Mouse (Mus musculus) gastrocnemius, postnatal 25 days (tissue): ENCODE data around the gene Maats1. TPM values are rescaled to one million over a fixed set of nuclear protein-coding genes. Genes with fewer than 3 reads are reported as not detected.

Experiments used
- DNase-seq: peaks from one replicate; pipeline ENCODE4 v3.0.0; 2022
- total RNA-seq, 2 experiments: library from RNA; stranded (reverse); gene quantifications; 1 replicate in 1 of 2; 2 replicates in 1 of 2; pipeline ENCODE4 v1.2.3; 2021

Maats1 gene
- total RNA-seq, 2 experiments from 2014 or later, result not detected

DNA sequence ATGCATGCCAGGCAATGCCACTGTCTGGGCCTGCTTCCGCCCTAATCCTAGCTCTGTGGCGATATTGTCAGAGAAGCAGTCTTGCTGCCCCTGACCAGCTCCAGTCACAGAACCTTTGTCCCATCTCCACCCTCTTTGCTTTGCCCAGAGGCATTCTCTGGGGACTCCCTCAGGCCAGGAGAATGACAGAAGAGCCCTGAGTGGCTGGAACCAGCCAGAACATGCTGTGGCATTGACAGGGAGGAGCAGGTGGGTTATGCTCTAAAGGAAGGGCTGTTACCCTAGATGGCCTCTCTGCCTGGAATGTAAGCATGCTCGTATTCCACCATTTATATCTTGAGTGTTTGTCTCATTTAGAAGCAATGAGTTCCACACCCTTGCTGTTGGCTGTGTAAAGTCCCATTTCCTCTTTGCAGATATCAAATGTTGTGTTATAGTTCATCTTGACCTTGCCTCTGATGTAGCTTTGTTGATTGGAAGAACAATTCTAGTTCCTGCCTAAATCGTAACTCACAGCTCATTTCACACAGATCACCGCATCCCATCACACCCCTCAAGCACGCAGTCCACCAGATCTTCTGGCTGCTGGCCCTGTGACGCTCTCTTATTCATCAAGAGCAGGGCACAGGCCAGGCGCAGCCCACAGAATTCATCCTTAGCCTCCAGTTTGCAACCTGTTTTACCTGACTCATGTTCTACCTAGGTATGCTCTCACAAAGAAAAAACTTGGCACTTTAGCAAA is 28.9 kb upstream of the Maats1 start:
- DNase-seq, result peak; percentile 76

DNA sequence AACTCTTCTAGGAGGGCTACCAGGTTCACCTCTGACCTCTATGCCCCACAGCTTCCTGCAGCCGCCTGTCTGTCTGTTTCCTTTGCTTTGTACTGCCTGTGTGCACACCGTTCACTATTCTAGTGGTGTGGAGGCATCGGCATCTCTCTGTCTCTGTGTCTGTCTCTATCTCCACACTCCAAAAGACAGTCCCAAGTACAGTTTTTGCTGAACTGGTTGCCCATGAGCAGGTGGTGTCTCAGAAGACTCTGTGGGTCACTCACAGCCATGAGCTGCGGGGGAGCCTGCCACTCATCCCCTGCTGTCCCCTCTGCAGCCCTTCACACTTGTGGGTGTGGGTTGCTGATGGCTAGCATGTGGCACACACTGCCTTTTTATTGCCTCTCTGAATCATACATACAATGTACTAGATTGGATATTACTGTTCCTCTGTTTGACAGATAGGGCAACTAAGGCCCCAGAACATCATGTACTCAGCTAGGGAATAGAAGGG is 28.1 kb upstream of the Maats1 start:
- no peak for DNase-seq

DNA sequence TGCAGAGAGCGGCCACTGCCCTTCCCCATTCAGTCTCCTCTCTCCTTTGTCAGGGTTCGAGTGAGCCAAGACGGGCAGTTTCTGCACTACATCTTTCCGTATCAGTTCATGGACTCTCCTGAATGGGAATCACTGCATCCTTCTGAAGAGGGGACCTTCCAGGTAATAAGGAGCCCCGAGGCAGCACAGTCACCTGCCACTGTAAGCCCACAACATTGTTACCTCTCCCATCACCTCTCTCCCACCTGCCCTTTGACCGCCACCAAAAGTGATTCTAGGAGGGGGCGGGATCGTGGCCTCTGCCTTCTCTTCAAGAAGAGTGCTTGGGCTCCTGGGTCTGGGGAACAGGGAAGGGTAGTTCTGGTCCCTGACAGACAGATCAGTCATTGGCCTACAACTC is 27.5 kb upstream of the Maats1 start:
- DNase-seq, result peak; percentile 21

DNA sequence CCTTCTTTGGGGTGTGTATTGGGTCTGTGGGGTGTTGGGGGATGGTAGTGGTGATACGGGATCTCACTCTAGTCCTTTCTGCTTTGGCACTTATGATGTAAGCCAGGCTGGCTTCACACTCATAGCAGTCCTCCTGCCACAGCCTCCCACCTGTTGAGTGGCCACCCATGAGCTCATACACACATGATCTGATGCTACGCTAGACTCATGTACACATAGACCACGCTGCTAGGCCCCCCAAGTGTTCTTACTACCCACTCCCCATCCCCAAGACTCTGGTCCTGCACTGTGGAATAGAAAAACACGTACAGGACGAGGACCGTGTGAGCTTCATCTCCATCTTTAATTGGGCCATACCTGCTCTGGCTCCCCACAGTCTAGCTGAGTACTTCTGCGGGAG is 27.1 kb upstream of the Maats1 start:
- DNase-seq, result no peak

DNA sequence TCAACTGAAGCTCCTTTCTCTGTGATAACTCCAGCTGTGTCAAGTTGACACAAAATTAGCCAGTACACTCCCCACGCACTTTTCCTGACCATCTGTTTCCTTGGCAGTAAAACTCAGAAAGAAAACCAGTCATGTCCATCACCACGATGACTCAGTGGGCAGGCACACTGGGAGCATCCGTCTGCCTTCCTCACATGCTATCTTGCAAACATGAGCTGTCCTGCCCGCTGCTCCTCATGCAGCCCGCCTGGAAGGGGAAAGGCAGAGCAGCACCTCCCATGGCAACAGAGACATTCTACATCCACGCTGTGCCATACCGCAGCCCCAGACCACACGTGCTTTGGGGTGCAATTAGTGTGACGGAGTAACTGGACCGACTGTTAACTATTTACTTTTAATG is 26.4 kb upstream of the Maats1 start:
- peak; percentile 44 for DNase-seq

DNA sequence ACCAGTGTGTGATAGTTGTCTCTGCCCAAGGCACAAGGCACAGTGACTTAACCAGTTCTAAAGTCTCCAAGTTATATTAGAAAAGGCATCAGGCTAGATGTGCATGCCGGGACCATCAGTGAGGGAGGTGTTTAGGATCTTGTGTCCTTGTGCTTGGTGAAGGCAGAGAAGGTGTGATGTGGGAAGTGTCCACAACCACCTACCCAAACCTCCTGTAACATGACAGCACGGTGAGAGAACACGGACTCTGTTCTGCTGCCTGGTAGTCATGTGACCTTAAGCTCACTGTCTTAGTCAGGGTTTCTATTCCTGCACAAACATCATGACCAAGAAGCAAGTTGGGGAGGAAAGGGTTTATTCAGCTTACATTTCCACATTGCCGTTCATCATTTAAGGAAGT is 24.3 kb upstream of the Maats1 start:
- DNase-seq, result no peak

DNA sequence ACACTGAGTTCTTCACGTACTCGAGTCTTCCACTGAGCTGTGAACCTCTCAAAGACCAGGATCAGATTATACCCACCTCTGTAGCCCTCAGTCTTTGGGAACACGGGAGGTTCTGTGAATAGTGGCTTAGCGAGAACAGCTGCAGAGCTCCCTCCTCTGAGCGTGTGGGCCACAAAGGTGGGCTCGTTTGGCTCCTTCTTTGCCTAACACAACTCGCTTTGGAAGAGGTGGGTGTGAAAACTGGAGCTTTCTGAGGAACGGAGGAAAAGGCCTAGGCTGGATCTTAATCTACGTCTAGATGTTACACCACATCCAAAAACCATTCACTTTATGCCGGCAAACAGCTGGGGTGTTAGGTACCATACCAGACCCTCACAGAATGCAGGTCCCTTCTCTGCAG is 23.4 kb upstream of the Maats1 start:
- no peak for DNase-seq

DNA sequence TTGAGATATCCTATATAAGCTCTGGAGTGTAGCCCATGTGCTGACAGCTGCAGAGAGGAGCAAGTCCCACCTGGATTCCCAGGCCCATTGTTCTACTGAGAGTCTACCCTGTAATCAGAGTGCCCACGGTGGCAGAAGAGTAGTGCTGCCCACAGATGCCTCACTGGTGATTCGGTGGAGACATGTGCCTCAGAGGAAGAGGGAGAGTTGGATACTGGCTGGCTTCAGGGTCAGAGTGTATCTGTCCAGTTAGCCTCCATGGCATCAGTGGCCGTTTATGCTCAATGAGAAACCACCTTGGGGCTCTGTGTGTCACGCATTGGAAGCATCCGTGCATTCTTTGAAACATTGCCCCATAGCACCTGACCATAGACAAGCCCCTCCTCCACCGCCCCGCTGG is 21.7 kb upstream of the Maats1 start:
- no peak for DNase-seq

DNA sequence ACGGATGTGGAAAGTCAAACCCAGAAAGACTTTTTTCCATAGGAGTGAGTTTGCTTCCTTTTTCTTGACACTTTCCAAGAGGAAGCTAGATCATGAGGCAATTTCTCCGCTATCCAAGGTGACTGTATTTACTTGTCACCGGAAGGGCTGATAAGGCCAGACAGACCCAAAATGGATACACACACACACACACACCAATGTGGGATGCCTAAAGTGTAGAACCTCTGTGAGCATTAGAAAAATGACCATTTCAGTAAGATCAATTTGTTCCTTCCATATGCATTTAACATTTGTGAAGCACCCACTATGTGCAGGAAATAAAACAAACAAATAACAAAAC is 21.3 kb upstream of the Maats1 start:
- DNase-seq, result no peak

DNA sequence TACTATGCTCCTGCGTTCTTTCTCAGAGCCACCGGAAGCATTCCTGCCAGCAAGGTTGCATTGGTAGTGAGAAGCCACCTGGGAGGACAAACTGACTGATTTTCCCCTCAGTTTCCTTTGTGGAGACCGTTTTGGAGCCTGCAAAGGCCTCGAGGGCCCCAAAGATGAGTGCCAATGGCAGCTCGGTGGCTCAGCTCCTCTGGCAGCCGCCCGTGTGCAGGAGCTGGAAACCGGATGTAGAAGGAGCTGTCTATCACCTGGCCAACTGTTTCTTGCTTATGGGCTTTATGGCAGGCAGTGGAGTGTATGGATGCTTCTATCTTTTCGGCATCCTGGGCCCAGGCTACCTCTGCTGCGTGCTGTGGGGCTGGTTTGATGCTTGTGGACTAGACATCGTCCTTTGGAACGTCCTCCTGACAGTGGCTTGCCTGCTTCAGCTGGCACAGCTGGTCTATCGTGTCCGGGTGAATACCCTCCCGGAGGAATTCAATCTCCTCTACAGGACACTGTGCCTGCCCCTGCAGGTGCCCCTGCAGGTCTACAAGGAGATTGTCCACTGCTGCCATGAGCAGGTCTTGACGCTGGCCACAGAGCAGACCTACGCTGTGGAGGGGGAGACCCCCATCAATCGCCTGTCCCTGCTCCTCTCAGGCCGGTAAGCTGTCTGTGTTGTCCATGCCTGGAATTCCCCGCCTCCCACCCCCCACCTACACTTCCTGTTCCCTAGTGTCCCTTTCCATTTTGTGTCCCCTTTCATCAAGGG is 20.7 kb upstream of the Maats1 start:
- no peak for DNase-seq

DNA sequence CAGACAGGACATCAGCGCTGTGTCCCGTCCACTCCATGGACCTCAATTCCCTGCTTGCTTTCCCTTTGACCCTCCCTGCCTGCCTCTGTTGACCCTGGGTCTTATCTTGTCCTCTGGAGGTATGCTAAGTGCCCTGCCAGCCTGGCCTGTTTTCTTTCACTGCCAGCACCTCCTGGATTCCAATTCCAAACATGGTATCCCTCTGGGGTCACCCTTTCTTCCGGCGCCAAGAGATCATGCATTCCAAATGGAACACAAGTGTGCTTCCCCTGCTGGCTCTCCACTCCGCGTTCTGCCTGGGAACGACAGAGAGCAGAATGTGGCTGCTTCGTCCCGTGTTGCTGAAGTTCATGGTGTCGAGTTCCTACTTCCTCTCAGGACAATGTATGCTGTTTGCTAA is 20.0 kb upstream of the Maats1 start, which contains the start of gene Popdc2:
Gene Popdc2 (plus strand): TSS at position 277 of the 400 bp plus-strand sequence.
- peak; percentile 57 for DNase-seq

DNA sequence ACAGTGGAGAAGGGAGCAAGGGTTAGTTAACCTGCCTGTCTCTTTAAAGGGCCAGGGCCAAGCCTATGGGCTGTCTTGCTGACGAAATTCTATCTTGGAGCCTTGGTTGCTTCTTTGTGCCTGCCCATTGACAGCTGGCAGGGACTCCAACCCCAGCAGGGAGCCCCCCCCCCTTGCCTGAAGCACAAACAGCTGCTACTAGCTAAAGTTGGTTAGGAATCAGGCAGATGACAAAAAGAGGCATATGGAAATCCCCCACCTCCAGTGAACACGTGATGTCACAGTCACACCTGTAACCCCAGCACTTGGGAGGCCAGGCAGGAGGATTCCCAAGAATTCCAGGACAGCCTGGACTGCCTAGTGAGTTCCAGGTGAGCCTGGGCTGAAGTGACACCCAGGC is 18.4 kb upstream of the Maats1 start:
- DNase-seq, result peak; percentile 32

DNA sequence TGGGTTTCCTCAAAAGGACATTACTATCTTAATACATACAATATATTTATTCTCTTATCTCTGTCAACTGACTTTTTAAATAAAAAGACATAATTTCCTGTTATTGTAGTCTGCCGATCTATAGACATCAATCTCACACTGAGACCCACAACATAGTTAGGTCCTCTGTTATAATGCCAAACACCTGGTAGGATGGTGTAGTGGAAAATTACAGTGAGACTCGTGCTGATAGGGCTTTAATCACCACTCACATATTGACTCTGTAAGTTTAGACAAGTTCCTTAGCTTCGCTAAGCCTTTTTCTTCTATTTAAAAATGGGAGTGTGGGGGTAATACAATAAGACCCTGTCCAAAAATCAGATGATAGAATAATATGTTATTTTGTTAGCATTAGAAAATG is 17.9 kb upstream of the Maats1 start:
- DNase-seq, result no peak

DNA sequence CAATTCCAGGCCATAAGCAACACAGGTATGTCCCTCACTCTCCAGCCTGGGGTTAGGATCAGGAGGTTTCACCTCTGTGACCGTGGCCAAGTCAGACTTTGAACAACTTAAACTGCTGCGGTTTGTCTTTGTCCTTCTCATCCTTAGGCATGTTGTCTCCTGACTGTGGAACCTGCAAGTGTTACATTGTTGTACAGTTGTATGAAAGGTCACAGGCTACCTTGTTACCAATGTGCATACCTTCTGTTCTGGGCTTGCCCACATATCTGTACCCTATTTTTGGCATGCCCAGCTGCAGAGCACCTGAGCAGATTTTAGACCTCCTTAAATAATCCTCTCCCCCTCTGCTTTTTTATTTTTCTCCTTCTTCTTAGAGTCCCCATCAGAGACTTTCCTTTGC is 17.3 kb upstream of the Maats1 start:
- DNase-seq, result no peak

DNA sequence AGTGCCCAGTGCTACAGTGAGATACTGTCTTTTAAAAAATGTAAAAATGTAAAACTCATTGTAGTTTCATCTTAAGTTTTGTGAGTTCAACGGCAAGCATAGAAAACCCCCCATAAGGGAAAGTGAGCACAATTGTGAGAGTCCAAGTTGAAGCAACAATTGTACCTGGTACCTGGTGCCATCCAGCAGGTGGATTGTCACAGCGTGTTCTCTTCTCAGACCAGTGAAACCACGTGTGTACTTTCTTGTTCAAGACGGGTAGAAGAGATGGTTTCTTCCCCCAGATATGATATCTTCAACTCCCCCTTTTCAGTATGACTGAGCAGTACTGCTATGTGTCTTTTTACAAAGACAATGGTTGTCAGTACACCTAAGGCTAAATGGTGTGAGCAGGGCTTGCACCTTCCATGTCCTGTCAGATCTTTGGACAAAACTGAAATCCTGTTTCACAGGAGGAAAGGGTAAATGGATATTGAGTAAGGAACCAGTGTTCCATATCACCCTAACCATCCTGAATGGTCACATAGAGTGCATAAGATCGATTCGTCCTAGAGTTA is 16.4 kb upstream of the Maats1 start:
- no peak for DNase-seq

DNA sequence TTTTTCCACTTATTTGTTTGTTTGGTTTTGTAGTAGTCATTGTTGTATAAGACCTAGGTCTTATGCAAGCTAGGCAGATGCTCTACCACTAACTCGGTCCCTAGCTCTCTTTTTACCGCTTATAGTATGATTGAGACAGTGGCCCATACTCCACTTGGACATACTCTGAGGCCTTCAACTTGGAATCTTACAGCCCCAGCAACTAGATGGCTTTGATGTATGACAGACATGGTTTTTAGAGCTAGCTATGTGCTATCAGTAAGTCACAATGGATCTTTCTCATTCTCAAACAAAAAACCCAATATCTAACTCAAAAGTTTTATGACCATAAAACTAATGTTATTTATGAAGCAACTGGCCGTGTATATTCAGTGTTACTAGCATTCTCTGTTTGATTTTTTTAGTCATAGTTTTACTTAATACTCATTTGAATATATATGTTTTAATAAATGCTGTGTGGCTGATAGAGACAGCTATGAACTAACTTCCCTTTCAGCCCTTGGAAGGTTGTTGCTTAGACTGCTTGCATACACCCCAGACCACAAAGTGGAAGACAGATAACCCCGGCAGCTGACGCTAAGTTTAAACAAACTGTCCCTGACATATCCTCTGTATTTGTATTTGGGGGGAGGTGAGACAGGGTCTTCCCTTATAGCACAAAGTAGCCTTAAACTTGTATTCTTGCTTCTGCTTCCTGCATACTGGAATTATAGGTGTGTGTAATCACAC is 12.4 kb upstream of the Maats1 start:
- DNase-seq, result no peak

DNA sequence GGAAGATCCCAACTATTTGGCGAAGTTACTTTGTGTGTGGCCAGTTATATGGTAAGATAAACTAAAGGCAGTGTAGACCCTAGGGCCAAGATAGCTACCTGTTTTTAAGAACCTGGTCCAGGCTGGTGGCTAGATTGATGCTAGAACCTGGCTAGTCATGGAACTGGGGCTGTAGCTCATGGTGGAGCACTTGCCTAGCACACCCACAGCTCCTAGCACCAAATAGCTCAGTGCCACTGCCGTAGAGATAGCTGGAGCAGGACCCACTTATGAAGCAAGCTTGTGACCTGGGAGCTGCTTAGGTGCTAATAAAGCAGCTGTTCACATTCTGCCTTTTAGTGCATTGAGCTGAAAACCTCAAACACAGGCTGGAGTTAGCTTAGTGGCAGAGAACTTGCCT is 11.7 kb upstream of the Maats1 start:
- DNase-seq, result no peak

DNA sequence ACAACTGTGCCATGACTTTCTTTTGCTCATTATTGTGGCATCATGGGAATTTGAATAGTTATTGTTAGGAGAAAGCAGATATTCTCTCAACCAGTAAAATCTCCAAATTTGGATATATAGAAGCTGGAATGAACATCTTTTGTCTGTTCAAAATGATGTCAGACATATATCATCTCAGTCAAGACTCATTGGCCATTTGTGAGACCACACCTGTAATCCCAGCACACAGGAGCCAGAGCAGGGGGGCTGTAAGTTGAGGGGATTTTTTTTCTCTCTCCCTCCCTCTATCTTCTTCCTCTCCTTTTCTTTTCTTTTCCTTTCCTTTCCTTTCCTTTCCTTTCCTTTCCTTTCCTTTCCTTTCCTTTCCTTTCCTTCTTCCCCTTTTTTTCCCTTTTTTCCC is 10.9 kb upstream of the Maats1 start:
- no peak for DNase-seq

DNA sequence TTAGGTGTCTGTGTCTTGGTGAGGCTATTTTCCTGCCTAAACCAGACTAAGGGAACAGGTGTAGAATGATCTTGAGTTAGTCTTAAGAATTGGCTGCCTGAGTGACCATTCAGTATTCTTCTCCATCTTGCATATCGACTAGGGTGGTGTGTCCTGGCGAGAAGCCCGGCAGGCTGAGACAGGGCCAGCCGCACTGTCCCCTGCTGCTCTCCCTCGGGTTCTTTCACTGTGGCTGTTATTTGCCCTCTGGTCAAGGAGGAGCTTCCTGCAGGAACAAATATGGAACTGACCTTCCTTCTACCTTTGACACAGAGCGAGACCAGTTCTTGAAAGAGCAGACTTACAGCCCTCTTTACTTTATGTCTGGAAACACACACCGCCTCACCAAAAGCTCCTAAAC is 10.1 kb upstream of the Maats1 start:
- no peak for DNase-seq

DNA sequence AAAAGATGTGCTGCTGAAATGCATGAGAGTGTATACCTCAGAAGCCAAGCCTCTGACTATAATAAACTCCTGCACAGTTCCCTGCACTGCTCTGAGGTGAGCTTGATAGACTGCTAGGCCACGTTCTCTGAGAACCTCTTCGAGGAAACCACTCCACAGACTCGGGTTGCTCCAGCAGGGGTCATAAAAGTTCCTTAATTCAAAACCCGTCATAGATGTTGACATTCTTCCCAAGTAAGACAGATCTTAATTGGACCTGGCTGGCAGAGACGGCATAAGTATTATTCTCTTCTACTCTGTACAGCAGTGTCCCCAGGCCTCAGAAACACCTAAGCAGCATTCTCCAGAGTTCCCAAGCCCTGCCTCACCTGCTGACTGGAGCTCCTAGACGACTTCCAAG is 9.0 kb upstream of the Maats1 start:
- DNase-seq, result no peak

DNA sequence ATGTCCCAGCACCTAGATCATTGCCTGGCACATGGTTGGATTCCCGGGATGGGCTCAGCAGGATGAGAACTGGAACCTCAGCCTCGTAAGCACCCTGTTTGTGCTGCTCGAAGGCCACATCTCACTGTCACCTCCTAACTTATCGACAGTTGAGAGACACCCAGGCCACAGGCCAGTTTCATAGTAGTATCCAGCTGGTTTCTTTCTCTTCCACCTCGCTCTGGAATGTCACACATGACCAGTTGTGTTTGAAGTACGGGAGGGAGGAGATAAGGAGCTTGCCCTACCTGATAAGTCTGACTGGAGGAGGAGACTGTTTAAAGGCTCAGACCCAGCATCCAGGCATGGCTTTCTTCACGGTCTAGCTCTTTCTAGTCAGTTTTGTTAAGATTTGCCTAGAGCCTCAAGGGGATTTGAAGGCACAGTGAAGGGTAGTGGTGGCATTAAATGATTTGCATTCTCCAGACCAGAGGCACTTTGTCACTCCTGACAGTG is 8.5 kb upstream of the Maats1 start:
- DNase-seq, result no peak

DNA sequence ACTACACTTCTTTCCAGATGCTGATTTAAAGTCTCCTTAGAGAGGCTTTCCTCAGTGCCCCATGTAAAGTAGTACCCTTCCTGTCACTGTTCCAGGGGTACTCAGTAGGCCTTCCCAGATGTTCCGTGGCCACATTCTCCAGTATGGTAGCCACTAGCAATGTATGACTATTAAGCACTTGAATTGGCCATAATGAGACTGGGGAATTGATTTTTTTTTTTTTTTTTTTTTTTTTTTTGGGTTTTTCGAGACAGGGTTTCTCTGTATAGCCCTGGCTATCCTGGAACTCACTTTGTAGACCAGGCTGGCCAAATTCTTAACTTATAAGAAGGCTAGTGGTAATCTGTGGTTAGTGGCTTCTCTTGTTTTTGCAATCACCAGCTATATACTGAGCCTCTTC is 7.9 kb upstream of the Maats1 start:
- DNase-seq, result no peak
